Mouse (Mus musculus) liver, embryonic 15.5 days (tissue): ENCODE measurements at regions not wholly inside any gene's neighbourhood (a gene's known extent, or its start where the extent isn't known, plus 50 kb on each side); places are given as distances from the start of the nearest gene placed in this dataset.

ENCODE experiments used
- ATAC-seq: fragments of 200-750 bp; cut with Nextera tagmentation; 2 replicates; pipeline ENCODE4 v1.8.0; 2017; ENCODE audit warnings: moderate number of reproducible peaks, mild to moderate bottlenecking, moderate library complexity; ENCODE audit not compliant: insufficient read depth
- H3K27ac ChIP-seq: fragments of 300-500 bp; sonication (generic); replicated peaks from 2 replicates; pipeline ENCODE4 v1.5.1; 2015; ENCODE audit warnings: mild to moderate bottlenecking, inconsistent platforms
- H3K27me3 ChIP-seq: fragments of 300-500 bp; sonication (generic); 2 replicates; pipeline ENCODE4 v1.6.1; 2015; ENCODE audit warnings: mild to moderate bottlenecking, inconsistent platforms
- H3K36me3 ChIP-seq: fragments of 300-500 bp; sonication (generic); replicated peaks from 2 replicates; pipeline ENCODE4 v1.6.1; 2015; ENCODE audit warnings: moderate library complexity, mild to moderate bottlenecking, inconsistent platforms
- H3K4me1 ChIP-seq: fragments of 300-500 bp; sonication (generic); replicated peaks from 2 replicates; pipeline ENCODE4 v1.6.1; 2015; ENCODE audit warnings: inconsistent platforms
- H3K4me2 ChIP-seq: fragments of 300-500 bp; sonication (generic); 2 replicates; pipeline ENCODE4 v1.6.1; 2015; ENCODE audit warnings: moderate library complexity, mild to moderate bottlenecking, inconsistent platforms
- H3K4me3 ChIP-seq: fragments of 300-500 bp; sonication (generic); replicated peaks from 2 replicates; pipeline ENCODE4 v1.5.1; 2015; ENCODE audit warnings: mild to moderate bottlenecking, inconsistent platforms
- H3K9ac ChIP-seq: fragments of 300-500 bp; sonication (generic); 2 replicates; pipeline ENCODE4 v1.6.1; 2015; ENCODE audit warnings: moderate library complexity, mild to moderate bottlenecking, inconsistent platforms
- H3K9me3 ChIP-seq: fragments of 300-500 bp; sonication (generic); replicated peaks from 2 replicates; pipeline ENCODE4 v1.6.1; 2016; ENCODE audit warnings: inconsistent platforms
- WGBS: fragments of 180-500 bp; shearing (Covaris S2); methylation state at CpG from one replicate; pipeline ENCODE4 v1.1.7; 2015; ENCODE audit warnings: mixed read lengths; ENCODE audit not compliant: insufficient replicate concordance; 5-methylcytosine and 5-hydroxymethylcytosine counted together

- Histone ChIP-seq H3K4me1 (no peaks in the 10 kb centered on the region), H3K4me2 (no peak overlapping the region), H3K9me3 (no peaks in the 10 kb centered on the region), H3K36me3 (no peaks in the 10 kb centered on the region), H3K9ac (no peak overlapping the region), H3K4me3 (no peak overlapping the region), H3K27ac (no peak overlapping the region), H3K27me3 (no peaks in the 10 kb centered on the region)
- ATAC-seq: no peak
- WGBS: 67% methylated on average over 5 of the region's 5 CpGs
Measured at GRCm38 (mm10) chr1:50622870-50623607, 277.4 kb upstream of the Tmeff2 start.

GRCm38 (mm10) chr1:50629000-50629399 lies 271.4 kb upstream of the Tmeff2 start:
- Histone ChIP-seq H3K27ac (no peak overlapping the region), H3K9me3 (no peaks in the 10 kb centered on the region), H3K27me3 (no peaks in the 10 kb centered on the region), H3K4me3 (no peak overlapping the region), H3K9ac (no peak overlapping the region), H3K36me3 (no peaks in the 10 kb centered on the region), H3K4me1 (no peaks in the 10 kb centered on the region), H3K4me2 (no peak overlapping the region)
- no peak for ATAC-seq
- WGBS: 58% methylated on average over 4 of the region's 4 CpGs

GRCm38 (mm10) chr1:50629473-50630071 lies 270.9 kb upstream of the Tmeff2 start:
- Histone ChIP-seq H3K27ac (no peak overlapping the region), H3K36me3 (no peaks in the 10 kb centered on the region), H3K27me3 (no peaks in the 10 kb centered on the region), H3K9me3 (no peaks in the 10 kb centered on the region), H3K4me1 (no peaks in the 10 kb centered on the region), H3K9ac (no peak overlapping the region), H3K4me3 (no peak overlapping the region), H3K4me2 (no peak overlapping the region)
- 53% methylated on average over 3 of the region's 3 CpGs for WGBS
- ATAC-seq: no peak

GRCm38 (mm10) chr1:50637992-50638391 lies 262.5 kb upstream of the Tmeff2 start:
- no peak for ATAC-seq
- H3K4me3 ChIP-seq: no peak overlapping the region
- WGBS: 59% methylated on average over 1 of the region's 1 CpGs

GRCm38 (mm10) chr1:50646931-50647674 lies 253.3 kb upstream of the Tmeff2 start:
- no peak for ATAC-seq
- no peak overlapping the region for H3K9ac ChIP-seq
- H3K4me1 ChIP-seq: no peaks in the 10 kb centered on the region
- 60% methylated on average over 2 of the region's 2 CpGs for WGBS
- H3K27me3 ChIP-seq: no peaks in the 10 kb centered on the region
- no peak overlapping the region for H3K4me2 ChIP-seq
- H3K9me3 ChIP-seq: no peaks in the 10 kb centered on the region
- no peak overlapping the region for H3K4me3 ChIP-seq
- no peaks in the 10 kb centered on the region for H3K36me3 ChIP-seq
- no peak overlapping the region for H3K27ac ChIP-seq

More at GRCm38 (mm10) chr1:50637992-50638391, 262.5 kb upstream of the Tmeff2 start:
- Histone ChIP-seq H3K4me1 (no peaks in the 10 kb centered on the region), H3K9me3 (no peaks in the 10 kb centered on the region), H3K4me2 (no peak overlapping the region), H3K27ac (no peak overlapping the region), H3K36me3 (no peaks in the 10 kb centered on the region), H3K9ac (no peak overlapping the region), H3K27me3 (no peaks in the 10 kb centered on the region)

GRCm38 (mm10) chr1:50651974-50652665 lies 248.3 kb upstream of the Tmeff2 start:
- H3K36me3 ChIP-seq: no peaks in the 10 kb centered on the region
- no peak overlapping the region for H3K4me3 ChIP-seq
- no peak overlapping the region for H3K4me2 ChIP-seq
- no peak overlapping the region for H3K27ac ChIP-seq
- no peaks in the 10 kb centered on the region for H3K27me3 ChIP-seq
- no peaks in the 10 kb centered on the region for H3K4me1 ChIP-seq
- WGBS: 52% methylated on average over 3 of the region's 3 CpGs
- no peak overlapping the region for H3K9ac ChIP-seq
- no peak for ATAC-seq
- no peaks in the 10 kb centered on the region for H3K9me3 ChIP-seq

GRCm38 (mm10) chr1:50665139-50665538 lies 235.3 kb upstream of the Tmeff2 start:
- Histone ChIP-seq H3K27me3 (no peaks in the 10 kb centered on the region), H3K4me3 (no peak overlapping the region), H3K4me1 (no peaks in the 10 kb centered on the region), H3K9ac (no peak overlapping the region), H3K36me3 (no peaks in the 10 kb centered on the region), H3K4me2 (no peak overlapping the region), H3K9me3 (no peaks in the 10 kb centered on the region), H3K27ac (no peak overlapping the region)
- WGBS: 71% methylated on average over 3 of the region's 3 CpGs
- ATAC-seq: no peak

- ATAC-seq: peak; percentile 73
- no peak overlapping the region for H3K4me2 ChIP-seq
- no peak overlapping the region for H3K4me3 ChIP-seq
- no peak overlapping the region for H3K27ac ChIP-seq
- no peaks in the 10 kb centered on the region for H3K36me3 ChIP-seq
- no peaks in the 10 kb centered on the region for H3K4me1 ChIP-seq
- H3K9ac ChIP-seq: no peak overlapping the region
- WGBS: 37% methylated on average over 3 of the region's 3 CpGs
- no peaks in the 10 kb centered on the region for H3K27me3 ChIP-seq
- no peaks in the 10 kb centered on the region for H3K9me3 ChIP-seq
Measured at GRCm38 (mm10) chr1:50682971-50683370, 217.5 kb upstream of the Tmeff2 start.

GRCm38 (mm10) chr1:50685361-50685760 lies 215.1 kb upstream of the Tmeff2 start:
- H3K27ac ChIP-seq: no peak overlapping the region
- no peaks in the 10 kb centered on the region for H3K27me3 ChIP-seq
- no peak overlapping the region for H3K9ac ChIP-seq
- no peaks in the 10 kb centered on the region for H3K4me1 ChIP-seq
- 35% methylated on average over 2 of the region's 2 CpGs for whole genome bisulfite sequencing
- H3K4me2 ChIP-seq: no peak overlapping the region
- H3K9me3 ChIP-seq: no peaks in the 10 kb centered on the region
- ATAC-seq: no peak
- no peaks in the 10 kb centered on the region for H3K36me3 ChIP-seq
- H3K4me3 ChIP-seq: no peak overlapping the region

- H3K9me3 ChIP-seq: no peaks in the 10 kb centered on the region
- no peak for ATAC-seq
- no peak overlapping the region for H3K9ac ChIP-seq
- H3K27ac ChIP-seq: no peak overlapping the region
- H3K4me2 ChIP-seq: no peak overlapping the region
- H3K36me3 ChIP-seq: no peaks in the 10 kb centered on the region
- no peaks in the 10 kb centered on the region for H3K27me3 ChIP-seq
- H3K4me1 ChIP-seq: no peaks in the 10 kb centered on the region
- H3K4me3 ChIP-seq: no peak overlapping the region
- 62% methylated on average over 1 of the region's 1 CpGs for whole genome bisulfite sequencing
Measured at GRCm38 (mm10) chr1:50696916-50697315, 203.5 kb upstream of the Tmeff2 start.
